Mouse (Mus musculus) effector memory CD4-positive, alpha-beta T cell, adult 5 months (primary cell): Measurements from ENCODE around the gene Ykt6. TPM values are rescaled to one million over a fixed set of nuclear protein-coding genes. Genes with fewer than 3 reads are reported as not detected.

Experiments used
- polyA plus RNA-seq: library from polyadenylated mRNA; unstranded; fragments of 100-300 nt; shearing (Covaris generic); gene quantifications from one replicate; pipeline ENCODE4 v1.2.1, GENCODE M21; 2017

The Ykt6 gene
- polyA plus RNA-seq = 30.5 TPM

DNA sequence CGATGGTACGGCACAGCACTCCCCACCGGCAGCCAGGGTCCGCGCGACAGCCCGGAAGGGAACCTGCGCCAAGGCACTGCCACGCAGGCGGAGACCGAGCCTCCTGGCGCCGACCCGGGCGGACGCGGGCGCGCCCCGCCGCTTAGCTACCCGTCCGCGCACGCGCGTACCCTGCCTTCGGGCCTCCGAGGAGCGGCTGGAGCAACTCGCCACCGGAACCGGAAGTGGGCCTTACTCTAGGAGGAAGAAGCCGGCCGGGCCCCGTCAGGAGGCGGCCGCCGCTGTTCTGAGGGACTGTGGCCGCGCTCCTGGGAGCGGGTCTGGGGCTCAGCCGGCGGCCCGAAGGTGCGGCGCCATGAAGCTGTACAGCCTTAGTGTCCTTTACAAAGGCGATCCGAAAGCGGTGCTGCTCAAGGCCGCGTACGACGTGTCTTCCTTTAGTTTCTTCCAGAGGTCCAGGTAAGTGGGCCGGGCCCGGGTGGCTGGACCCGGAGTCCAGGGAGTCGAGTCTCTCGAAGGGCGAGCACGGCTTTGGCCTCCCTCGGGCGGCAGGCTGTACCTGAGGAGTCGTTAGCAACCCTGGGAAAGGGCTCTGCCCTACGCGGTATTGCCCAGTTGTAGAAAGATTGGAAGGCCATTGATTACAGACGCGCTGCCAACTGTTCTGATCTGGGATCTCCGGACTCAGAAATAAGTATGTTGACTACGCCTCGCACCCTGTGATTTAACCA is at the start of gene Ykt6:
Gene Ykt6 (plus strand): TSS at position 148 of the 731 bp plus-strand sequence.

DNA sequence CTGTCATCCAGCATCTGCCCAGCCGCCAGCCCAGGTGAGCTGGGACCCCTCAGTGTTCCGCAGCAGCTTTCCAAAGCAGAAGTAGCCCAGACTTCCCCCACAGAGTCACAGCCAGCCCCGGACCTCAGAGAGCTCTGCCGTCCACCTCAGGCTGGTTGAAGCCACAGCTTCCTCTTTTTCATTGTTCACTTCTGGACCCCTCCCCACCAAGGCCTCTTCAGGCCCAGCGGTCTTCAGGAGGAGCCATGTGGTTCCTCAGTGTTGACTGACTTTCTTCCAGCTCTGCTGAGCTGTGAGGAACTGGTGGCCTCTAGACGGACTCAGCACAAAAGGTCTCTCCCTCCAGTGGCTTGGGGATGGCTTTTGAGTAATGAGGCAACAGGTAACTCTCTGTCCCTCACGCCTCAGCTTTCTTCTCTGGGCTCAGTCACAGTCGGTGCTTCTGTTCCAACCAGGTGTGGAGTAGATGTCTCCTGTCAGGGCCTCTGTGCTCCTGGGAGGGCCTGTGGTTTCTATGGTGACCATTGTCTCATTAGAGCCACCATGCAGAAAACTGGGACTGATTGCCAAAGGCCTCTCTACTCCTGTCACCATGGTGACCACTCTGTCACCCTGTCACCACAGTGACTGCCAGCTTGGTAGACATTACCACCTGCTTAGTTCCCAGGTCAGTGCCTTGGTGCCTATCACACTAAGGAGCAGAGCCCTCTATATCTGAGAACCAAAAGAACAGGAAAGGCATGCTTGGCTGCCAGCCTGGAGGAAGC is 5.7 kb upstream of the Ykt6 start, which contains the start of gene Gck:
Gene Gck (minus strand): TSS at position 496 of the 767 bp plus-strand sequence.

Other genes starting within 250 kb of the Ykt6 start
- 99.1 TPM for gene Mrps24, start 240.0 kb upstream of the Ykt6 start, polyA plus RNA-seq
- gene Urgcp, start 193.3 kb upstream of the Ykt6 start, polyA plus RNA-seq = 21.6 TPM
- 156 TPM for gene Dbnl, start 167.2 kb upstream of the Ykt6 start, polyA plus RNA-seq
- 1.1 TPM for gene Pgam2, start 152.0 kb upstream of the Ykt6 start, polyA plus RNA-seq
- gene Polm, start 117.7 kb upstream of the Ykt6 start, polyA plus RNA-seq = 14.0 TPM
- gene Aebp1, start 93.7 kb upstream of the Ykt6 start, polyA plus RNA-seq = 0.12 TPM
- gene Pold2, start 77.4 kb upstream of the Ykt6 start, polyA plus RNA-seq = 54.8 TPM
- gene Myl7, start 56.9 kb upstream of the Ykt6 start, polyA plus RNA-seq = not detected
- gene Gck, start 5.6 kb upstream of the Ykt6 start, polyA plus RNA-seq = not detected
- gene Camk2b, start 110.7 kb downstream of the Ykt6 start, polyA plus RNA-seq = 4.8 TPM
- gene A730071L15Rik, start 244.3 kb downstream of the Ykt6 start, polyA plus RNA-seq = 0.35 TPM
- gene Nudcd3, start 244.7 kb downstream of the Ykt6 start, polyA plus RNA-seq = 46.3 TPM